Mouse (Mus musculus) lung, adult 2 months (tissue): Measurements from ENCODE around the gene Zfp169.

Source experiments
- CTCF ChIP-seq: fragments of 200-500 bp; IDR thresholded peaks from 2 replicates; pipeline ENCODE4 v1.5.1; 2011; ENCODE audit warnings: mild to moderate bottlenecking, low read length, control low read depth; ENCODE audit not compliant: insufficient read depth
- POLR2A ChIP-seq: fragments of 200-500 bp; IDR thresholded peaks from 2 replicates; pipeline ENCODE4 v1.6.1; 2011; ENCODE audit warnings: low read depth, mild to moderate bottlenecking, control low read depth, low read length, borderline replicate concordance; ENCODE audit errors: extremely low read depth

DNA sequence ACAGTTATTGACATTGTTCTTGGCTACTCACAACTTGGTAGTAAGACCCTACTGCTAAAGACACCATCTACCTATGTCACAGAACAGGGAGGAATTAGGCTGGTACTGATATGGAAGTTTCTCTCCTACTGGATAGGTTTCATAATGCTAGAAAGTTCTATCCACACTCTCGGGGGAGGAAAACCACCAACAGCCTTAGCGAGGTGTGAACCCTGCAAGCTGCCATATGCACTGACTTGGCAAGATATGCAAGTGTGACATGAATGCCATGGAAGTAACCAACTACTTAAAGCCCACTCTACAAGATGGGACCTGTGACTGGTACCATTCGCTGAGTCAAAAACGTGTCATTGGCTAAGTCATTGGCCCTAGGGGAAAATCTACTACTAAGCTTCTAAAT lies 29.6 kb downstream of the Zfp169 start:
- TF ChIP-seq POLR2A (no peak), CTCF (no peak)
